Mouse (Mus musculus) heart, postnatal 10 days (tissue): ENCODE results near the gene Gjc2. TPM values are rescaled to one million over a fixed set of nuclear protein-coding genes. Genes with fewer than 3 reads are reported as not detected.
"Not testable (repeated sequence)": the region's sequence is repeated elsewhere in the genome, so short reads cannot be mapped to it uniquely, and the experiment has no call there.

Source experiments
- DNase-seq, 2 experiments: peaks; one replicate each; pipeline ENCODE4 v3.0.0; 2021
- intact Hi-C: fragments of 180-260 bp; cut with DNase I; formaldehyde crosslinking; loops from one replicate; pipeline ENCODE4 v1.15.1; 2025
- total RNA-seq, 2 experiments: library from RNA; stranded (reverse); gene quantifications; 2 replicates each; pipeline ENCODE4 v1.2.3; 2021

Gene Gjc2
- 1 to 10 TPM; 1.7 to 1.8 TPM for total RNA-seq

- intact Hi-C loops = loop anchor here (1.0 to 10.0 kb wide), 3 partner anchors 22 to 218 kb away; no protein-coding TSS in a partner anchor
- DNase-seq = peak; percentile 79 to 82
Observed at GRCm38 (mm10) chr11:59182864-59183331, at the start of gene Gjc2. Gene Gjc2, minus strand, starts transcription at chr11:59183213.

- intact Hi-C loops = loop anchor here (5.0 kb wide), 1 partner anchor 250 kb away; no protein-coding TSS in a partner anchor
- no peak for DNase-seq
Observed at GRCm38 (mm10) chr11:59232797-59233196, 49.8 kb upstream of the Gjc2 start.

- peak; percentile 71 to 75 for DNase-seq
Observed at GRCm38 (mm10) chr11:59230144-59230760, 47.2 kb upstream of the Gjc2 start.

GRCm38 (mm10) chr11:59228122-59228953 is 45.3 kb upstream of the Gjc2 start, which contains the start of gene Arf1:
Gene Arf1, minus strand, starts transcription at chr11:59228270.
- intact Hi-C loops = no loop called here
- peak; percentile 96 to 97 for DNase-seq

More at GRCm38 (mm10) chr11:59230144-59230760, 47.2 kb upstream of the Gjc2 start:
- intact Hi-C loops = loop anchor here (5.0 kb wide), 1 partner anchor 252 kb away; no protein-coding TSS in a partner anchor

- intact Hi-C loops = loop anchor here (1.0 kb wide), 1 partner anchor 18 kb away; no protein-coding TSS in a partner anchor
- DNase-seq = no peak
Observed at GRCm38 (mm10) chr11:59227604-59228121, 44.6 kb upstream of the Gjc2 start.

- intact Hi-C loops = loop anchor here (1.0 kb wide), 1 partner anchor 18 kb away; no protein-coding TSS in a partner anchor
- peak; percentile 38 to 54 for DNase-seq
Observed at GRCm38 (mm10) chr11:59226787-59227603, 44.0 kb upstream of the Gjc2 start.

- DNase-seq = no peak
- intact Hi-C loops = no loop called here
Observed at GRCm38 (mm10) chr11:59226251-59226650, 43.2 kb upstream of the Gjc2 start.

GRCm38 (mm10) chr11:59225167-59225566 is 42.2 kb upstream of the Gjc2 start:
- no peak for DNase-seq
- intact Hi-C loops = no loop called here

GRCm38 (mm10) chr11:59224470-59224869 is 41.5 kb upstream of the Gjc2 start:
- intact Hi-C loops = no loop called here
- no peak for DNase-seq

GRCm38 (mm10) chr11:59224025-59224424 is 41.0 kb upstream of the Gjc2 start:
- DNase-seq = no peak

GRCm38 (mm10) chr11:59222306-59222705 is 39.3 kb upstream of the Gjc2 start:
- DNase-seq = no peak
- intact Hi-C loops = no loop called here

More at GRCm38 (mm10) chr11:59224025-59224424, 41.0 kb upstream of the Gjc2 start:
- intact Hi-C loops = no loop called here

GRCm38 (mm10) chr11:59221604-59222003 is 38.6 kb upstream of the Gjc2 start:
- DNase-seq = no peak
- intact Hi-C loops = no loop called here

- DNase-seq = peak; percentile 28 to 55
- intact Hi-C loops = no loop called here
Observed at GRCm38 (mm10) chr11:59219064-59219463, 36.1 kb upstream of the Gjc2 start.

- intact Hi-C loops = no loop called here
- DNase-seq = no peak
Observed at GRCm38 (mm10) chr11:59218389-59218998, 35.5 kb upstream of the Gjc2 start.

- intact Hi-C loops = no loop called here
- no peak for DNase-seq
Observed at GRCm38 (mm10) chr11:59216955-59217354, 33.9 kb upstream of the Gjc2 start.

GRCm38 (mm10) chr11:59212892-59213494 is 30.0 kb upstream of the Gjc2 start:
- intact Hi-C loops = no loop called here

GRCm38 (mm10) chr11:59212320-59212719 is 29.3 kb upstream of the Gjc2 start:
- DNase-seq, intact Hi-C loops: not testable (repeated sequence)

More at GRCm38 (mm10) chr11:59212892-59213494, 30.0 kb upstream of the Gjc2 start:
- no peak for DNase-seq

- DNase-seq, intact Hi-C loops: not testable (repeated sequence)
Observed at GRCm38 (mm10) chr11:59211561-59211960, 28.5 kb upstream of the Gjc2 start.

- no peak for DNase-seq
- intact Hi-C loops = no loop called here
Observed at GRCm38 (mm10) chr11:59210020-59210419, 27.0 kb upstream of the Gjc2 start.
